Mouse (Mus musculus) MEL (cell line): ENCODE data around the gene Fbxo24. TPM values are rescaled to one million over a fixed set of nuclear protein-coding genes. Genes with fewer than 3 reads are reported as not detected.
A peak's percentile ranks its signal among the peaks of the same experiment; 100 is the strongest.

Experiments used
- DNase-seq: peaks from one replicate; pipeline ENCODE4 v3.0.0; 2011; ENCODE audit warnings: low read depth, low spot score
- H3K27ac ChIP-seq: 2 replicates; pipeline ENCODE4 v1.5.1; 2012; ENCODE audit warnings: low read depth, mild to moderate bottlenecking, control low read depth, low read length, moderate library complexity; ENCODE audit not compliant: control insufficient read depth
- H3K27me3 ChIP-seq, 2 experiments: fragments of 150-350 bp in 1 of 2; sonication (generic) in 1 of 2; 2 replicates each; pipeline ENCODE4 v1.6.1; 2012; ENCODE audit warnings: low read length in 2 of 2, mild to moderate bottlenecking in 2 of 2, improper control_type of control experiment in 1 of 2, moderate library complexity in 1 of 2; ENCODE audit not compliant: insufficient read depth in 2 of 2, control insufficient read depth in 1 of 2
- H3K36me3 ChIP-seq, 2 experiments: 2 replicates each; pipeline ENCODE4 v1.6.1; 2012 to 2014; ENCODE audit warnings: low read length in 2 of 2, improper control_type of control experiment in 1 of 2, inconsistent platforms in 1 of 2, mild to moderate bottlenecking in 1 of 2; ENCODE audit not compliant: insufficient read depth in 2 of 2, control insufficient read depth in 1 of 2
- H3K4me1 ChIP-seq, 2 experiments: fragments of 150-350 bp in 1 of 2; sonication (generic) in 1 of 2; 2 replicates each; pipeline ENCODE4 v1.6.1; 2012; ENCODE audit warnings: low read length in 2 of 2, improper control_type of control experiment in 1 of 2, mild to moderate bottlenecking in 1 of 2; ENCODE audit not compliant: insufficient read depth in 2 of 2, control insufficient read depth in 1 of 2
- H3K4me3 ChIP-seq, 2 experiments: fragments of 150-350 bp in 1 of 2; sonication (generic) in 1 of 2; 2 replicates each; pipeline ENCODE4 v1.5.1; 2012; ENCODE audit warnings: low read depth in 2 of 2, low read length in 2 of 2, mild to moderate bottlenecking in 2 of 2, moderate library complexity in 2 of 2, control low read depth in 1 of 2, improper control_type of control experiment in 1 of 2; ENCODE audit not compliant: control insufficient read depth in 1 of 2, insufficient read depth in 1 of 2
- H3K79me2 ChIP-seq: 2 replicates; pipeline ENCODE4 v1.6.1; 2012; ENCODE audit warnings: mild to moderate bottlenecking, low read length, moderate library complexity; ENCODE audit not compliant: control insufficient read depth, poor library complexity, insufficient read depth
- H3K9ac ChIP-seq: 2 replicates; pipeline ENCODE4 v1.6.1; 2012; ENCODE audit warnings: low read depth, mild to moderate bottlenecking, control low read depth, low read length, moderate library complexity; ENCODE audit not compliant: control insufficient read depth, poor library complexity, severe bottlenecking
- H3K9me3 ChIP-seq: fragments of 150-350 bp; sonication (generic); replicated peaks from 2 replicates; pipeline ENCODE4 v1.6.1; 2012; ENCODE audit warnings: mild to moderate bottlenecking, low read length, improper control_type of control experiment, moderate library complexity; ENCODE audit not compliant: insufficient read depth
- BHLHE40 ChIP-seq: IDR thresholded peaks from 2 replicates; pipeline ENCODE4 v1.6.1; 2012; ENCODE audit warnings: low read depth, mild to moderate bottlenecking, inconsistent platforms, low read length, improper control_type of control experiment, borderline replicate concordance
- CHD1 ChIP-seq: IDR thresholded peaks from 2 replicates; pipeline ENCODE4 v1.6.1; 2012; ENCODE audit warnings: low read depth, mild to moderate bottlenecking, inconsistent platforms, low read length, improper control_type of control experiment
- CTCF ChIP-seq, 3 experiments: IDR thresholded peaks in 2 of 3; conservative IDR thresholded peaks in 1 of 3; 2 replicates each; pipeline ENCODE4 v1.5.1; 2011 to 2012; ENCODE audit warnings: low read length in 3 of 3, low read depth in 2 of 3, mild to moderate bottlenecking in 2 of 3, improper control_type of control experiment in 1 of 3, inconsistent platforms in 1 of 3, mixed read lengths in 1 of 3, moderate library complexity in 1 of 3; ENCODE audit not compliant: control insufficient read depth in 1 of 3, insufficient read depth in 1 of 3, poor library complexity in 1 of 3, severe bottlenecking in 1 of 3
- E2F4 ChIP-seq: IDR thresholded peaks from 2 replicates; pipeline ENCODE4 v1.6.1; 2011; ENCODE audit warnings: low read depth, low read length, improper control_type of control experiment, borderline replicate concordance
- EP300 ChIP-seq, 2 experiments: IDR thresholded peaks; 2 replicates each; pipeline ENCODE4 v1.6.1; 2011; ENCODE audit warnings: improper control_type of control experiment in 2 of 2, low read length in 2 of 2, low read depth in 1 of 2, mild to moderate bottlenecking in 1 of 2
- GABPA ChIP-seq: IDR thresholded peaks from 2 replicates; pipeline ENCODE4 v1.6.1; 2012; ENCODE audit warnings: low read depth, mild to moderate bottlenecking, inconsistent platforms, low read length, improper control_type of control experiment, moderate library complexity
- GATA1 ChIP-seq: IDR thresholded peaks from 2 replicates; pipeline ENCODE4 v1.6.1; 2011; ENCODE audit warnings: low read depth, low read length, improper control_type of control experiment
- JUND ChIP-seq: IDR thresholded peaks from 2 replicates; pipeline ENCODE4 v1.6.1; 2011; ENCODE audit warnings: low read depth, mild to moderate bottlenecking, improper control_type of control experiment, low read length
- KAT2A ChIP-seq: conservative IDR thresholded peaks from 2 replicates; pipeline ENCODE4 v1.6.1; 2012; ENCODE audit warnings: low read depth, low read length, improper control_type of control experiment, inconsistent platforms
- MAZ ChIP-seq: IDR thresholded peaks from 2 replicates; pipeline ENCODE4 v1.6.1; 2012; ENCODE audit warnings: low read depth, mild to moderate bottlenecking, inconsistent platforms, low read length, improper control_type of control experiment
- MEF2A ChIP-seq: IDR thresholded peaks from 2 replicates; pipeline ENCODE4 v1.6.1; 2014; ENCODE audit warnings: low read depth, mild to moderate bottlenecking, inconsistent platforms, low read length, improper control_type of control experiment; ENCODE audit not compliant: poor library complexity, insufficient replicate concordance, severe bottlenecking; ENCODE audit errors: extremely low read depth
- MXI1 ChIP-seq: IDR thresholded peaks from 2 replicates; pipeline ENCODE4 v1.6.1; 2011; ENCODE audit warnings: mild to moderate bottlenecking, low read depth, low read length, improper control_type of control experiment
- MYC ChIP-seq: IDR thresholded peaks from 2 replicates; pipeline ENCODE4 v1.6.1; 2011; ENCODE audit warnings: low read depth, mild to moderate bottlenecking, low read length, improper control_type of control experiment, moderate library complexity
- NELFE ChIP-seq: IDR thresholded peaks from 2 replicates; pipeline ENCODE4 v1.6.1; 2011; ENCODE audit warnings: low read depth, low read length, improper control_type of control experiment
- NRF1 ChIP-seq: IDR thresholded peaks from 2 replicates; pipeline ENCODE4 v1.6.1; 2014; ENCODE audit warnings: low read depth, mild to moderate bottlenecking, inconsistent platforms, low read length, improper control_type of control experiment, moderate library complexity; ENCODE audit not compliant: poor library complexity, insufficient read depth, severe bottlenecking
- POLR2A ChIP-seq, 2 experiments: IDR thresholded peaks; 2 replicates each; pipeline ENCODE4 v1.6.1; 2011 to 2012; ENCODE audit warnings: low read length in 2 of 2, mild to moderate bottlenecking in 2 of 2, control low read depth in 1 of 2, improper control_type of control experiment in 1 of 2, low read depth in 1 of 2, moderate library complexity in 1 of 2; ENCODE audit not compliant: control insufficient read depth in 1 of 2, insufficient read depth in 1 of 2, poor library complexity in 1 of 2
- POLR2AphosphoS5 ChIP-seq: IDR thresholded peaks from 2 replicates; pipeline ENCODE4 v1.6.1; 2012; ENCODE audit warnings: low read depth, borderline replicate concordance, mild to moderate bottlenecking, inconsistent platforms, low read length, moderate library complexity, mixed read lengths
- RAD21 ChIP-seq: IDR thresholded peaks from 2 replicates; pipeline ENCODE4 v1.6.1; 2011; ENCODE audit warnings: mild to moderate bottlenecking, low read depth, low read length, improper control_type of control experiment
- SIN3A ChIP-seq: IDR thresholded peaks from 2 replicates; pipeline ENCODE4 v1.6.1; 2012; ENCODE audit warnings: low read length, improper control_type of control experiment, inconsistent platforms
- SMC3 ChIP-seq: IDR thresholded peaks from 2 replicates; pipeline ENCODE4 v1.6.1; 2011; ENCODE audit warnings: low read depth, low read length, improper control_type of control experiment
- TAL1 ChIP-seq: IDR thresholded peaks from 2 replicates; pipeline ENCODE4 v1.6.1; 2012; ENCODE audit warnings: mild to moderate bottlenecking, inconsistent platforms, low read length, moderate library complexity, mixed read lengths
- TBP ChIP-seq: IDR thresholded peaks from 2 replicates; pipeline ENCODE4 v1.8.0; 2011; ENCODE audit warnings: low read depth, low read length, improper control_type of control experiment
- TCF12 ChIP-seq: IDR thresholded peaks from 2 replicates; pipeline ENCODE4 v1.6.1; 2014; ENCODE audit warnings: low read depth, mild to moderate bottlenecking, inconsistent platforms, low read length, improper control_type of control experiment, moderate library complexity
- USF2 ChIP-seq, 2 experiments: IDR thresholded peaks; 2 replicates each; pipeline ENCODE4 v1.6.1; 2011 to 2012; ENCODE audit warnings: improper control_type of control experiment in 2 of 2, low read length in 2 of 2, borderline replicate concordance in 1 of 2, inconsistent platforms in 1 of 2, low read depth in 1 of 2, mild to moderate bottlenecking in 1 of 2; ENCODE audit not compliant: insufficient read depth in 1 of 2
- ZMIZ1 ChIP-seq: IDR thresholded peaks from 2 replicates; pipeline ENCODE4 v1.6.1; 2012; ENCODE audit warnings: low read depth, mild to moderate bottlenecking, inconsistent platforms, low read length, improper control_type of control experiment, moderate library complexity
- polyA plus RNA-seq, 2 experiments: library from polyadenylated mRNA; stranded (reverse) in 1 of 2; unstranded in 1 of 2; fragments of >175 nt in 1 of 2; fragments of >200 nt in 1 of 2; gene quantifications; 2 replicates each; pipeline versions ENCODE4 v1.2.1 to v1.2.4; 2012; ENCODE audit warnings: low replicate concordance in 2 of 2, low read depth in 1 of 2; ENCODE audit not compliant: insufficient read length in 2 of 2, insufficient read depth in 1 of 2, missing spikeins in 1 of 2
- total RNA-seq: library from RNA; depleted of rRNA; stranded (reverse); fragments of 300-350 nt; gene quantifications from 2 replicates; pipeline ENCODE4 v1.2.3, GENCODE M21; 2012

Fbxo24 gene
- total and polyA plus RNA-seq, 3 experiments: 0.42 to 0.46 TPM; not detected in 1

DNA sequence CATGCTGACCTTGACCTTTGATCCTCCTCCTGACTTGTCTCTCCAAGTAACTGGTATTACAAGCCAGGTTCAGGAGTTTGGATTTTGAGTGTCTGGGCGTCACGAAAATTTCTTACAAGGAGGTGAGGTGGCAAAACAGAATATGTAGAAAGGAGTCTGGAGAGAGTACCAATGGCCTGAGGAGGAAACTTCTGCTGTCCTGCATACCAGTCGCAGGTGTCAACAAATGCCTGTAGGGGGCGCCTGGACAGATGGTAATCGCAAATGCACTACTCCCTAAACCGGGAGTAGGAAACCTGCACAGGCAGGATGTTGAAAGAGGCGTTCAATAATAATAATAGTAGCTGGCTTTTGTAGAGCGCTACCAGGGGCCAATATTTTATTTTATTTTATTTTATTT is 43.8 kb downstream of the Fbxo24 start:
- no peak overlapping the region for H3K4me3 ChIP-seq
- H3K4me1 ChIP-seq: no peaks in the 10 kb centered on the region
- TF ChIP-seq MYC (no peak), RAD21 (peak; percentile 19), USF2 (IDR thresholded peaks at IDR 0.05; ENCODE audit: borderline replicate concordance in 1 of 2, insufficient read depth in 1 of 2, low read depth in 1 of 2, low read length in 2 of 2) (no peak), MAZ (no peak), E2F4 (no peak), MEF2A (no peak), CTCF (IDR thresholded peaks at IDR 0.05 in 2 of 3, conservative IDR thresholded peaks at IDR 0.05 in 1 of 3; ENCODE audit: control insufficient read depth in 1 of 3, insufficient read depth in 1 of 3, low read depth in 2 of 3, low read length in 3 of 3, poor library complexity in 1 of 3, severe bottlenecking in 1 of 3) (peak; percentile 58 to 73 (median 66)), GATA1 (0 out of 2 replicates have a peak, but pooled peaks have one; percentile 6), SIN3A (no peak), ZMIZ1 (no peak), TCF12 (no peak), GABPA (no peak), POLR2AphosphoS5 (no peak), NRF1 (no peak), SMC3 (peak; percentile 35; the same call in 1 of the 2 replicates), KAT2A (no peak), EP300 (IDR thresholded peaks at IDR 0.05; ENCODE audit: low read depth in 1 of 2, low read length in 2 of 2) (no peak), BHLHE40 (no peak), JUND (no peak), TAL1 (no peak), CHD1 (no peak), MXI1 (no peak; the same call in 1 of the 2 replicates), NELFE (no peak), POLR2A (IDR thresholded peaks at IDR 0.05; ENCODE audit: control insufficient read depth in 1 of 2, insufficient read depth in 1 of 2, low read depth in 1 of 2, low read length in 2 of 2, poor library complexity in 1 of 2) (no peak), TBP (no peak)
- H3K36me3 ChIP-seq: peaks cover 0 to 5% of the 10 kb centered on the region in 2 experiments; a peak in 2 of 4 replicates
- H3K27ac ChIP-seq: no peak overlapping the region
- no peaks in the 10 kb centered on the region for H3K9me3 ChIP-seq
- H3K79me2 ChIP-seq: no peaks in the 10 kb centered on the region
- no peaks in the 10 kb centered on the region for H3K27me3 ChIP-seq
- H3K9ac ChIP-seq: no peak overlapping the region
- peak; percentile 60 for DNase-seq
